Mouse (Mus musculus) thymus, adult 2 months (tissue): ENCODE results near the gene Csnk2a1. TPM values are rescaled to one million over a fixed set of nuclear protein-coding genes. Genes with fewer than 3 reads are reported as not detected.
A peak's percentile ranks its signal among the peaks of the same experiment; 100 is the strongest.

Experiments
- DNase-seq: peaks from one replicate; pipeline ENCODE4 v3.0.0; 2021
- H3K27ac ChIP-seq: fragments of 200-500 bp; 2 replicates; pipeline ENCODE4 v1.5.1; 2012; ENCODE audit warnings: low read length, control low read depth; ENCODE audit not compliant: control insufficient read depth, insufficient read depth
- H3K27me3 ChIP-seq: fragments of 200-500 bp; 2 replicates; pipeline ENCODE4 v1.6.1; 2012; ENCODE audit warnings: mild to moderate bottlenecking, low read length, moderate library complexity, mixed read lengths; ENCODE audit not compliant: control insufficient read depth, insufficient read depth
- H3K36me3 ChIP-seq: fragments of 200-500 bp; 2 replicates; pipeline ENCODE4 v1.6.1; 2012; ENCODE audit warnings: mild to moderate bottlenecking, low read length, moderate library complexity; ENCODE audit not compliant: control insufficient read depth, insufficient read depth
- H3K4me1 ChIP-seq: fragments of 200-500 bp; replicated peaks from 2 replicates; pipeline ENCODE4 v1.6.1; 2012; ENCODE audit warnings: low read length; ENCODE audit not compliant: control insufficient read depth, insufficient read depth
- H3K4me3 ChIP-seq: fragments of 200-500 bp; 2 replicates; pipeline ENCODE4 v1.5.1; 2012; ENCODE audit warnings: mild to moderate bottlenecking, low read length, control low read depth, moderate library complexity; ENCODE audit not compliant: control insufficient read depth, insufficient read depth
- CTCF ChIP-seq: fragments of 200-500 bp; IDR thresholded peaks from 2 replicates; pipeline ENCODE4 v1.5.1; 2012; ENCODE audit warnings: mild to moderate bottlenecking, control low read depth, low read length, moderate library complexity, borderline replicate concordance; ENCODE audit not compliant: control insufficient read depth, poor library complexity, insufficient read depth; ENCODE audit errors: extremely low read depth
- POLR2A ChIP-seq: fragments of 200-500 bp; IDR thresholded peaks from 2 replicates; pipeline ENCODE4 v1.6.1; 2012; ENCODE audit warnings: mild to moderate bottlenecking, low read length, control low read depth, moderate library complexity; ENCODE audit not compliant: control insufficient read depth, poor library complexity, insufficient read depth; ENCODE audit errors: extremely low read depth
- WGBS: fragments of 180-500 bp; shearing (Covaris S2); methylation state at CpG from one replicate; pipeline ENCODE4 v1.1.7; 2018; 5-methylcytosine and 5-hydroxymethylcytosine counted together
- polyA plus RNA-seq: library from polyadenylated mRNA; depleted of rRNA; stranded (reverse); fragments of >200 nt; gene quantifications from 2 replicates; pipeline ENCODE4 v1.2.3, GENCODE M21; 2012; rRNA removed

Gene Csnk2a1
- polyA plus RNA-seq, 1 experiment = 36.1 TPM

DNA sequence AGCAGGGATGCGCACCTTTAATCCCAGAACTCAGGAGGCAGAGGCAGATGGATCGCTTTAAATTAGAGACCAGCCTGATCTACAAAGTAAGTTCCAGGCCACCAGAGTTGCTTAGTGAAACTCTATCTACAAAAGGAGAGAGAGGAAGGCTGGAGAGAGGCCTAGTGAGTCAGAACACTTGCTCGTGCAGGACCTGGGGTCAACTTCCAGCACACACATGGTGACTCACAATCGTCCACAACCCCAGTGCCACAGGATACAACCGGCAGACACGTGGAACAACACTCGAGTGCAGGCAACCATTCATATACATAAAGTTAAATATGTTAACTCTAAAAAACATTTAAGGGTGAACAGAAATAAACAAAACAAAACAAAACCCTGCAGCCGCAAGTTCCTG is 100.0 kb downstream of the Csnk2a1 start:
- no peak overlapping the region for H3K27ac ChIP-seq
- 94% methylated on average over 8 of the region's 8 CpGs for WGBS
- TF ChIP-seq POLR2A (no peak), CTCF (no peak)
- DNase-seq = no peak
- H3K36me3 ChIP-seq = peaks cover 48% of the 10 kb centered on the region
- H3K4me1 ChIP-seq = peaks cover 10% of the 10 kb centered on the region
- no peak overlapping the region for H3K4me3 ChIP-seq
- H3K27me3 ChIP-seq = no peaks in the 10 kb centered on the region

DNA sequence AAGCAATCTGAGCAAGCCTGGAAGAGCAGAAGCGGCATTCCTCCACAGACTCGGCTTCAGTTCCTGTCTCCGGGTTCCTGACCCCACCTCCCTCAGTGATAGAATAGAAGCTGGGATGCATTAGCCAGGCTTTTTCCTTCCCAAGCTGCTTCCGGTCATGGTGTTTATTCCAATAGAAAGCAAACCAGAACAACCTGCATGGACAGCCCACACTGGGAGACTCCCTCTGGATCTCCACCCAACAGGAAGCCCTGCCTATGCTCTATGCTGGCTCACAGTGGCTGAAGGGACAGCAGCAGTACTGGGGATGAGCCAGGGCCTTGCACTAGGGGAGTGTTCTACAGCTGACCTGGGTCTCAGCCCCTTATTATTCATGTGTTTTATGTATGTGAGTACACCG is 101.3 kb downstream of the Csnk2a1 start:
- DNase-seq = no peak
- Histone ChIP-seq H3K36me3 (peaks cover 42% of the 10 kb centered on the region), H3K27ac (no peak overlapping the region), H3K27me3 (no peaks in the 10 kb centered on the region), H3K4me1 (peaks cover 10% of the 10 kb centered on the region), H3K4me3 (no peak overlapping the region)
- 88% methylated on average over 5 of the region's 5 CpGs for whole genome bisulfite sequencing
- TF ChIP-seq CTCF (no peak), POLR2A (no peak)

DNA sequence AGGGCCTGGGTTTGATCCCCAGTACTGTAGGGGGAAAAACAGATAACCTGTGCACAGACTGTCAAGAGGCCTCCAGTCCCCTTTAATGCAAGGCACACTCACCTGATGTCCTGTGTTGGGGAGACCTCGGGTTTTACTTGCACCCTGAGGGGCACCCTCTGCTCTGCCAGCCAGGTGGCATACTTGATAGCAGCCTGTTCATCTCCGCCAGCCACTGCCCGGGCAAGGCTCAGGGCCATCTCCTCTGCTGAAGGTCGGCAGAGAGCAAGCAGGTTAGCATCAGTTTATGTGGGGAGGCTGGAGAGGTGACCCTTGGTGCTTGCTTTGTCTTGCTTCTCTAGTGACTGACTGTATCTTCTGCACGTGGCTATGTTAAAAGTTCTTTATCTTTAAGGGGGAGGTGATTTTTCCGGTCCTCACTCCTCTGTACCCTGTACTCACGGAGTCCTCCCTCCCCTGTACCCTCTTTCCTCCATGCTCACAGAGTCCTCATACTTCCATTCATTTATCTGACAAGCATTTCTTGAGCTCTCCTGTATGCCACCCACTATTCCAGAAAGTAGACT is 104.3 kb downstream of the Csnk2a1 start:
- peak overlapping the region; percentile 28 for H3K4me3 ChIP-seq
- 30% methylated on average over 7 of the region's 7 CpGs for WGBS
- no peaks in the 10 kb centered on the region for H3K27me3 ChIP-seq
- peaks cover 16% of the 10 kb centered on the region for H3K36me3 ChIP-seq
- H3K27ac ChIP-seq = no peak overlapping the region
- TF ChIP-seq POLR2A (no peak), CTCF (no peak)
- peaks cover 10% of the 10 kb centered on the region for H3K4me1 ChIP-seq
- no peak for DNase-seq

Other genes starting within 250 kb of the Csnk2a1 start
- gene Fam110a, start 246.6 kb upstream of the Csnk2a1 start, polyA plus RNA-seq = 33.0 and 41.3 TPM in 2 replicates
- 3.7 and 4.6 TPM in 2 replicates for gene Slc52a3, start 230.3 kb upstream of the Csnk2a1 start, polyA plus RNA-seq
- 0.16 and 0.27 TPM in 2 replicates for gene Scrt2, start 145.3 kb upstream of the Csnk2a1 start, polyA plus RNA-seq
- 46.8 and 50.3 TPM in 2 replicates for gene Srxn1, start 121.3 kb upstream of the Csnk2a1 start, polyA plus RNA-seq
- 3.4 and 5.0 TPM in 2 replicates for gene Tcf15, start 83.3 kb upstream of the Csnk2a1 start, polyA plus RNA-seq
- 69.7 and 78.2 TPM in 2 replicates for gene Tbc1d20, start 67.0 kb downstream of the Csnk2a1 start, polyA plus RNA-seq
- 688 and 743 TPM in 2 replicates for gene Rbck1, start 105.8 kb downstream of the Csnk2a1 start, polyA plus RNA-seq
- 2.6 and 3.8 TPM in 2 replicates for gene Trib3, start 117.2 kb downstream of the Csnk2a1 start, polyA plus RNA-seq
- 0.07 TPM in 1 of 2 replicates, not detected in the other for gene Nrsn2, start 149.8 kb downstream of the Csnk2a1 start, polyA plus RNA-seq
- gene Sox12, start 171.2 kb downstream of the Csnk2a1 start, polyA plus RNA-seq = 3.8 and 4.5 TPM in 2 replicates
- 1.7 and 2.0 TPM in 2 replicates for gene Zcchc3, start 188.2 kb downstream of the Csnk2a1 start, polyA plus RNA-seq
- gene 6820408C15Rik, start 188.7 kb downstream of the Csnk2a1 start, polyA plus RNA-seq = 0.36 and 0.50 TPM in 2 replicates
- gene Defb23, start 237.8 kb downstream of the Csnk2a1 start, polyA plus RNA-seq = not detected in 2 replicates